Mouse (Mus musculus): ENCODE measurements at regions not wholly inside any gene's neighbourhood (a gene's known extent, or its start where the extent isn't known, plus 50 kb on each side); places are given as distances from the start of the nearest gene placed in this dataset.

DNA sequence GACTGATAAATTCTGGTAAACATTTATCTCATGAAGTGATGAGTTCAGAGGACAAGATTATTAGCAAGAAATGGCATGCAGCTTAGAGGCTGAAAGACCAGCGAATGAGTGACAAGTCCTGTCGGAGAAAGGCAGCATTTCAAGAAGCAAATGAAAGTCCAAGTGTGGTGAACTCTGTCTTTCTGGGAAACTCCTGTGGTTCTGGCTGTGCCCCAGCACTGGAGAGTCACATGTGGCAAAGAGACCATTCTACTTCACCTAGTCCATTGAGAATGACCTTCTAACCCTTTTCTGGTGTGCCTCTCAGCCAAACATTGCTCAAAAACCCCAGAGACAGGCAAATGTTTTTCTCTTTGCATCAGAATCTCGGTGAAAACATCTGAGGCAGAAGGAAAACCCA is 76.2 kb upstream of the Cpeb2 start:
- intact Hi-C loops (cut with DNase I): no loop called here
- DNase-seq (ENCODE audit: extremely low spot score in 1 of 2, low spot score in 2 of 2): no peak

DNA sequence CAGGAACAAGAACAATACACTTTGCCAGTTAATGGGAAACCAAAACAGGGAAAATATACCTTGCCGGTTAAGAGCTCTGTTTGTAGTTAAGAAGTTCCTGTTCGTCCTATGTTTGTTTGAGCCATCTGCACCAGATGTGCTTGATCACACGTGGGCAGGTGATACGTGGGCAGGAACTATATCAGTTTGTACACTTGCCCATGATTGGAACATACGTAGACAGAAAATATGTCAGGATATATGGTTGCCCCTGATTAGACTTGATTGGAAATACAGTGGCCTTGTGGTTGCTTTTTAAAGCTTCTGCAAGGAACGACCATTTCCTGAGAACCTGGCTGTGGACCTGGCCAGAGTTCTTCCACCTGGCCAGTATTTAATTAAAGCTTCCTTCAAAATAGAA is 72.8 kb upstream of the Cpeb2 start:
- intact Hi-C loops (cut with DNase I): no loop called here
- no peak for DNase-seq (ENCODE audit: extremely low spot score in 1 of 2, low spot score in 2 of 2)

DNA sequence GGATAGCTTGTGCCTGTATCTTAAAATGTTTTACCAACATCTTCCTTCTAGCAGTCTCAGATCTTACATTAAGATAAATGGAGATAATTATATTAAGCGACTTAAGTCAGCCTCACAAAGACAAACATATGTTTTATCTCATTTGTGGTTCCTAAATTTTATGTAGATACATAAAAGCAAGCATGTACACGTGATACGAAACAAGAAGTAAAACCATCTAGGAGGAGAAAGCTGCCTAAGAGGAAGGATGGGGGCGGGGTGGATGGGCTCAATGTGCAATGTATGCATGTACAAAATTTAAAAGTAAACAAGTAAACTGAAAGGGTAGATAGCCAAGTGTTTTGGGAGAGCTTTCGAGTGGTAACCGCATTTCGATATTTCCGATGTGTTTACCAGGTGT is 51.5 kb upstream of the Cpeb2 start:
- DNase-seq (ENCODE audit: extremely low spot score in 1 of 2, low spot score in 2 of 2): no peak
- intact Hi-C loops (cut with DNase I): no loop called here

All from left cerebral cortex, postnatal 10 days (tissue).